In genomic region chrX:134141986-134142385, GRCm38 (mm10) we compare ENCODE assay signal across 33 mouse cellular contexts. TPM values are rescaled to one million over a fixed set of nuclear protein-coding genes. Genes with fewer than 3 reads are reported as not detected.
A peak's percentile ranks its signal among the peaks of the same experiment; 100 is the strongest.
DNase-seq lines count a peak whose midpoint lies in the region; ATAC-seq and TF ChIP-seq lines count a peak whose summit lies in the region.
"Had no signal": no experiment of that assay in that cellular context is flagged by ENCODE, and none has a peak within 500 bp of the region (broad histone marks: within the 10 kb centered on the region; RNA-seq: fewer than 3 reads in every experiment).

No protein-coding gene starts in this region.

- H3K4me2 ChIP-seq in liver, embryonic 14.5 days (ENCODE audit: low read depth), result no peak overlapping the region
- H3K4me2 ChIP-seq: embryonic facial prominence, embryonic 12.5 days; embryonic facial prominence, embryonic 15.5 days; heart, embryonic 12.5 days; heart, embryonic 15.5 days; hindbrain, embryonic 13.5 days had no signal

- no peak for TF ChIP-seq CTCF in MEL (IDR thresholded peaks at IDR 0.05 in 2 of 3, conservative IDR thresholded peaks at IDR 0.05 in 1 of 3; ENCODE audit: control insufficient read depth in 1 of 3, insufficient read depth in 1 of 3, low read depth in 2 of 3, low read length in 3 of 3, poor library complexity in 1 of 3, severe bottlenecking in 1 of 3)
- TF ChIP-seq CTCF in liver, embryonic 14.5 days (IDR thresholded peaks at IDR 0.05; ENCODE audit: low read depth), result no peak

- no peak for TF ChIP-seq POLR2A in MEL (IDR thresholded peaks at IDR 0.05; ENCODE audit: control insufficient read depth in 1 of 2, insufficient read depth in 1 of 2, low read depth in 1 of 2, low read length in 2 of 2, poor library complexity in 1 of 2)

- WGBS in liver, embryonic 14.5 days (ENCODE audit: insufficient replicate concordance), result 22% methylated on average over 4 of the region's 4 CpGs

- peaks cover 0 to 21% of the 10 kb centered on the region in 2 experiments; a peak in 2 of 4 replicates for H3K36me3 ChIP-seq in MEL (ENCODE audit: control insufficient read depth in 1 of 2, insufficient read depth in 2 of 2, low read length in 2 of 2)
- no peaks in the 10 kb centered on the region for H3K36me3 ChIP-seq in liver, embryonic 14.5 days (replicated peaks; ENCODE audit: control insufficient read depth, insufficient read depth, low read depth)
- H3K36me3 ChIP-seq: embryonic facial prominence, embryonic 12.5 days; embryonic facial prominence, embryonic 15.5 days; heart, embryonic 12.5 days; heart, embryonic 15.5 days; hindbrain, embryonic 10.5 days; hindbrain, embryonic 13.5 days had no signal

- H3K9me3 ChIP-seq in MEL (replicated peaks; ENCODE audit: insufficient read depth, low read length), result no peaks in the 10 kb centered on the region
- no peaks in the 10 kb centered on the region for H3K9me3 ChIP-seq in liver, embryonic 14.5 days (ENCODE audit: control insufficient read depth, low read length)
- H3K9me3 ChIP-seq: embryonic facial prominence, embryonic 12.5 days; embryonic facial prominence, embryonic 15.5 days; heart, embryonic 12.5 days; heart, embryonic 15.5 days; hindbrain, embryonic 10.5 days; hindbrain, embryonic 13.5 days had no signal

- H3K4me3 ChIP-seq in MEL (ENCODE audit: control insufficient read depth in 1 of 2, insufficient read depth in 1 of 2, low read depth in 2 of 2, low read length in 2 of 2), result no peak overlapping the region
- H3K4me3 ChIP-seq in liver, embryonic 14.5 days (ENCODE audit: insufficient read depth in 1 of 2, low read depth in 2 of 2, low read length in 2 of 2), result no peak overlapping the region
- H3K4me3 ChIP-seq: embryonic facial prominence, embryonic 12.5 days; embryonic facial prominence, embryonic 15.5 days; gastrocnemius, adult 2 months; heart, embryonic 12.5 days; heart, embryonic 15.5 days; hindbrain, embryonic 10.5 days; hindbrain, embryonic 13.5 days had no signal

- peaks cover 3 to 18% of the 10 kb centered on the region in 2 experiments; a peak in 3 of 4 replicates for H3K4me1 ChIP-seq in MEL (ENCODE audit: control insufficient read depth in 1 of 2, insufficient read depth in 2 of 2, low read length in 2 of 2)
- no peaks in the 10 kb centered on the region for H3K4me1 ChIP-seq in liver, embryonic 14.5 days (replicated peaks; ENCODE audit: control insufficient read depth in 2 of 2, insufficient read depth in 2 of 2, low read length in 1 of 2)
- H3K4me1 ChIP-seq: embryonic facial prominence, embryonic 12.5 days; embryonic facial prominence, embryonic 15.5 days; heart, embryonic 12.5 days; heart, embryonic 15.5 days; hindbrain, embryonic 10.5 days; hindbrain, embryonic 13.5 days had no signal

- peak; percentile 90 for DNase-seq in MEL (ENCODE audit: low read depth, low spot score)
- DNase-seq in liver, embryonic 14.5 days (ENCODE audit: low read depth in 3 of 3, low spot score in 3 of 3), result peak in 1 of 3 experiments; percentile 2
- no peak for DNase-seq in lung, postnatal 36 days
- DNase-seq in lung, adult 18-20 months, result no peak
- no peak for DNase-seq in natural killer cell, adult 2 months (ENCODE audit: low spot score in 2 of 2)
- DNase-seq: adrenal gland, adult 2 months; adrenal gland, postnatal 14 days; cerebellum, adult 11-12 months; cerebellum, adult 8-10 months; cerebellum, postnatal 10 days; cerebellum, postnatal 36 days; forebrain, postnatal 0 days; gastrocnemius, adult 2 months; gastrocnemius, postnatal 14 days; heart, adult 18-20 months; heart, postnatal 10 days; heart, postnatal 36 days had no signal

- H3K9ac ChIP-seq in MEL (ENCODE audit: control insufficient read depth, low read depth, low read length, poor library complexity, severe bottlenecking), result no peak overlapping the region
- no peak overlapping the region for H3K9ac ChIP-seq in liver, embryonic 14.5 days (replicated peaks)
- H3K9ac ChIP-seq: embryonic facial prominence, embryonic 12.5 days; embryonic facial prominence, embryonic 15.5 days; forebrain, postnatal 0 days; heart, embryonic 12.5 days; heart, embryonic 15.5 days; hindbrain, embryonic 13.5 days had no signal

- H3K27ac ChIP-seq in MEL (ENCODE audit: control insufficient read depth, low read depth, low read length), result no peak overlapping the region
- no peak overlapping the region for H3K27ac ChIP-seq in liver, embryonic 14.5 days
- H3K27ac ChIP-seq: embryonic facial prominence, embryonic 12.5 days; embryonic facial prominence, embryonic 15.5 days; gastrocnemius, adult 2 months; heart, embryonic 15.5 days; hindbrain, embryonic 10.5 days; hindbrain, embryonic 13.5 days had no signal

- no peaks in the 10 kb centered on the region for H3K79me2 ChIP-seq in MEL (ENCODE audit: control insufficient read depth, insufficient read depth, low read length, poor library complexity)

- peak; percentile 80 for ATAC-seq in common myeloid progenitor, adult 5-6 weeks (replicated peaks; ENCODE audit: low read depth, poor library complexity, severe bottlenecking)
- peak; percentile 50; the same call in 1 of the 2 replicates for ATAC-seq in liver, embryonic 14.5 days (ENCODE audit: insufficient read depth)
- peak; percentile 97 for ATAC-seq in megakaryocyte-erythroid progenitor cell, adult 5-6 weeks (replicated peaks; ENCODE audit: low FRiP score, low TSS enrichment, poor library complexity, severe bottlenecking)
- ATAC-seq: CD4-positive, CD25-positive, alpha-beta regulatory T cell, adult 4 months; forebrain, embryonic 14.5 days; forebrain, postnatal 0 days; hindbrain, embryonic 16.5 days had no signal

- no peaks in the 10 kb centered on the region for H3K27me3 ChIP-seq in MEL (ENCODE audit: control insufficient read depth in 1 of 2, insufficient read depth in 2 of 2, low read length in 2 of 2)
- no peaks in the 10 kb centered on the region for H3K27me3 ChIP-seq in liver, embryonic 14.5 days (ENCODE audit: control insufficient read depth, insufficient read depth, low read length)
- H3K27me3 ChIP-seq: embryonic facial prominence, embryonic 12.5 days; embryonic facial prominence, embryonic 15.5 days; heart, embryonic 12.5 days; heart, embryonic 15.5 days; hindbrain, embryonic 13.5 days had no signal

- no peak for TF ChIP-seq RAD21 in MEL (IDR thresholded peaks at IDR 0.05; ENCODE audit: low read depth, low read length)

- TF ChIP-seq EP300 in MEL (IDR thresholded peaks at IDR 0.05; ENCODE audit: low read depth in 1 of 2, low read length in 2 of 2), result peak; percentile 97 to 99
- TF ChIP-seq EP300 in liver, embryonic 14.5 days (IDR thresholded peaks at IDR 0.05; ENCODE audit: low read depth), result peak; percentile 42; the same call in 1 of the 2 replicates

TF ChIP-seq in MEL, 35 proteins besides CTCF, POLR2A, EP300 and RAD21 (continues in another document):
- TF ChIP-seq MYB (IDR thresholded peaks at IDR 0.05; ENCODE audit: low read depth, low read length) (peak; percentile 87), E2F4 (IDR thresholded peaks at IDR 0.05; ENCODE audit: borderline replicate concordance, low read depth, low read length) (no peak), ZKSCAN1 (IDR thresholded peaks at IDR 0.05; ENCODE audit: low read depth, low read length) (no peak), GATA1 (IDR thresholded peaks at IDR 0.05; ENCODE audit: low read depth, low read length) (peak; percentile 98), SIN3A (IDR thresholded peaks at IDR 0.05; ENCODE audit: low read length) (peak; percentile 36; the same call in 1 of the 2 replicates), NELFE (IDR thresholded peaks at IDR 0.05; ENCODE audit: low read depth, low read length) (no peak), SMC3 (IDR thresholded peaks at IDR 0.05; ENCODE audit: low read depth, low read length) (no peak), RCOR1 (IDR thresholded peaks at IDR 0.05; ENCODE audit: low read depth, low read length) (peak; percentile 99), MAFK (IDR thresholded peaks at IDR 0.05; ENCODE audit: borderline replicate concordance, low read depth, low read length) (peak; percentile 57; the same call in 1 of the 2 replicates), GABPA (IDR thresholded peaks at IDR 0.05; ENCODE audit: low read depth, low read length) (no peak), TBP (IDR thresholded peaks at IDR 0.05; ENCODE audit: low read depth, low read length) (no peak), TAL1 (IDR thresholded peaks at IDR 0.05; ENCODE audit: low read length) (peak; percentile 95), POLR2AphosphoS2 (IDR thresholded peaks at IDR 0.05; ENCODE audit: low read length) (no peak), ZC3H11A (IDR thresholded peaks at IDR 0.05; ENCODE audit: low read depth, low read length) (no peak), CHD1 (IDR thresholded peaks at IDR 0.05; ENCODE audit: low read depth, low read length) (no peak), JUND (IDR thresholded peaks at IDR 0.05; ENCODE audit: low read depth, low read length) (peak; percentile 65; the same call in 1 of the 2 replicates), NRF1 (IDR thresholded peaks at IDR 0.05; ENCODE audit: insufficient read depth, low read depth, low read length, poor library complexity, severe bottlenecking) (no peak), MAX (IDR thresholded peaks at IDR 0.05; ENCODE audit: low read length) (peak; percentile 73), HCFC1 (IDR thresholded peaks at IDR 0.05; ENCODE audit: low read depth, low read length) (no peak), MEF2A (IDR thresholded peaks at IDR 0.05; ENCODE audit: extremely low read depth, insufficient replicate concordance, low read depth, low read length, poor library complexity, severe bottlenecking) (no peak)

RNA-seq across cellular contexts. Expression of gene Xkrx, which starts 19.9 kb away (rescaled TPM):
- total RNA-seq in MEL (2012; rRNA removed), result not detected in 2 replicates
- under 1 TPM in 1 of 2 experiments, not detected in 1; 0.38 TPM for polyA plus RNA-seq in MEL (2012; ENCODE audit: insufficient read depth in 1 of 2, insufficient read length in 2 of 2, low read depth in 1 of 2, low replicate concordance in 2 of 2, missing spikeins in 1 of 2)
- not detected in 2 replicates for total RNA-seq in common myeloid progenitor, adult 5-6 weeks (2017)
- polyA plus RNA-seq in liver, embryonic 14.5 days (2012; rRNA removed), result 0.03 and 0.04 TPM in 2 replicates
- 0.06 TPM in 1 of 2 replicates, not detected in the other for polyA plus RNA-seq in liver, embryonic 14.5 days (2014; fragmentation: Nextera tagmentation; extraction: Ambion mirVana)
- 1.1 TPM in 1 of 2 replicates, not detected in the other for total RNA-seq in megakaryocyte-erythroid progenitor cell, adult 5-6 weeks (2014; fragmentation: Nextera tagmentation)
- not detected in 2 replicates for total RNA-seq in megakaryocyte-erythroid progenitor cell, adult 5-6 weeks (2017)
- polyA plus RNA-seq: forebrain, embryonic 11.5 days; hindbrain, embryonic 10.5 days had no signal

RNA-seq across cellular contexts. Expression of gene Arl13a, which starts 45.3 kb away (rescaled TPM):
- not detected in 2 replicates for total RNA-seq in MEL (2012; rRNA removed)
- polyA plus RNA-seq in MEL (2012; ENCODE audit: insufficient read depth in 1 of 2, insufficient read length in 2 of 2, low read depth in 1 of 2, low replicate concordance in 2 of 2, missing spikeins in 1 of 2), result under 1 TPM in 1 of 2 experiments, not detected in 1; 0.25 TPM
- not detected in 2 replicates for total RNA-seq in common myeloid progenitor, adult 5-6 weeks (2017)
- polyA plus RNA-seq in liver, embryonic 14.5 days (2012; rRNA removed), result not detected in 2 replicates
- polyA plus RNA-seq in liver, embryonic 14.5 days (2014; fragmentation: Nextera tagmentation; extraction: Ambion mirVana), result not detected in 2 replicates
- not detected in 2 replicates for total RNA-seq in megakaryocyte-erythroid progenitor cell, adult 5-6 weeks (2014; fragmentation: Nextera tagmentation)
- not detected in 2 replicates for total RNA-seq in megakaryocyte-erythroid progenitor cell, adult 5-6 weeks (2017)
- total RNA-seq: adrenal gland, adult 2 months; adrenal gland, postnatal 14 days; adrenal gland, postnatal 4 days; forebrain, postnatal 0 days; gastrocnemius, adult 2 months; gastrocnemius, postnatal 14 days; gastrocnemius, postnatal 4 days; heart, adult 18-20 months; heart, postnatal 10 days; heart, postnatal 36 days had no signal
- polyA plus RNA-seq: adrenal gland, adult 2 months; C2C12; CD4-positive, CD25-positive, alpha-beta regulatory T cell, adult 4 months; embryonic facial prominence, embryonic 12.5 days; embryonic facial prominence, embryonic 15.5 days; forebrain, embryonic 11.5 days; forebrain, embryonic 14.5 days; forebrain, postnatal 0 days; frontal cortex, adult 2 months; heart, embryonic 12.5 days; hindbrain, embryonic 10.5 days; hindbrain, embryonic 13.5 days; hindbrain, embryonic 16.5 days had no signal
